In the genomic region with DNA sequence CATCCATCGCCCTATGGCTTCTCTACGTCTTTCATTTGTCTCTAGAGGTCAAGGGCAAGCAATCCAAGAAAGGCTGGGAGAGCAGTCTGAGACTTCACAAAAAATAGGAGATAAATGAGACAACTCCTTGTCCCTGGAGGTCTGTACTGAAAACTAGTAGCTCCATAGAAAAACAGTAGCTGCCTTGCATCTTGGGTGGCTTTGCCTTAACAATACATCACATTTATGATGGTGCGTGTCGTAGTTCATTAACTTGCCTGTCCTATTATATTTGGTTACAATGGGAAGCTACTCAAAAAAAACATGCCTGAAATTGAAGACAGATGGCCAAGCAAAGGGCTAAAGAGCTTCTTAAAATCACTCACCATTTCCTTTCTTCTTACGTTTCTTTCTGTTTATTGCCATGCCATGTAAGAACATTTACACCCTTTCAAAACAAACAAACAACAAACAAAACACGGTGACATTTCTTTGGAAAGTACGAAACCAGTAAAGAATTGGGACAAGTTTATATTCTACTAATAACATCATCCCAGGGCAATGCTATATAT, we compare ENCODE assay signal across 23 mouse cellular contexts.
"Had no signal": no experiment of that assay in that cellular context is flagged by ENCODE, and none has a peak within 500 bp of the region (broad histone marks: within the 10 kb centered on the region; RNA-seq: fewer than 3 reads in every experiment).

No protein-coding gene starts in this region.

- H3K4me1 ChIP-seq: heart, embryonic 13.5 days; heart, embryonic 15.5 days; hindbrain, embryonic 13.5 days; hindbrain, embryonic 15.5 days; limb, embryonic 15.5 days had no signal

- H3K4me3 ChIP-seq: heart, adult 2 months; heart, embryonic 13.5 days; heart, embryonic 15.5 days; hindbrain, embryonic 13.5 days; hindbrain, embryonic 15.5 days; limb, embryonic 13.5 days; limb, embryonic 15.5 days; liver, embryonic 12.5 days had no signal

- ATAC-seq: forebrain, postnatal 0 days; hindbrain, postnatal 0 days; intestine, embryonic 16.5 days; liver, embryonic 12.5 days had no signal

- H3K27ac ChIP-seq: heart, adult 2 months; heart, embryonic 13.5 days; heart, embryonic 15.5 days; hindbrain, embryonic 13.5 days; hindbrain, embryonic 15.5 days; hindbrain, postnatal 0 days; limb, embryonic 13.5 days; limb, embryonic 15.5 days; liver, embryonic 12.5 days had no signal

- H3K9me3 ChIP-seq: heart, embryonic 13.5 days; heart, embryonic 15.5 days; hindbrain, embryonic 13.5 days; hindbrain, embryonic 15.5 days; limb, embryonic 13.5 days; limb, embryonic 15.5 days; liver, embryonic 12.5 days had no signal

- H3K27me3 ChIP-seq: heart, embryonic 13.5 days; heart, embryonic 15.5 days; hindbrain, embryonic 13.5 days; hindbrain, embryonic 15.5 days; limb, embryonic 15.5 days; liver, embryonic 12.5 days had no signal

- H3K4me2 ChIP-seq: heart, embryonic 11.5 days; heart, embryonic 13.5 days; heart, embryonic 15.5 days; hindbrain, embryonic 13.5 days; hindbrain, embryonic 15.5 days; limb, embryonic 13.5 days; limb, embryonic 15.5 days; liver, embryonic 12.5 days had no signal

- H3K9ac ChIP-seq: forebrain, postnatal 0 days; heart, embryonic 13.5 days; heart, embryonic 15.5 days; hindbrain, embryonic 13.5 days; hindbrain, embryonic 15.5 days; limb, embryonic 13.5 days; limb, embryonic 15.5 days; liver, embryonic 12.5 days had no signal

- H3K36me3 ChIP-seq: heart, embryonic 13.5 days; heart, embryonic 15.5 days; hindbrain, embryonic 13.5 days; hindbrain, embryonic 15.5 days; limb, embryonic 13.5 days; limb, embryonic 15.5 days; liver, embryonic 12.5 days had no signal

- DNase-seq: forebrain, postnatal 0 days; gastrocnemius, postnatal 14 days; gastrocnemius, postnatal 36 days; heart, adult 11 months; heart, adult 2 months; heart, postnatal 14 days; heart, postnatal 36 days; kidney, adult 11 months; kidney, adult 9 months; kidney, postnatal 25 days; layer of hippocampus, adult 9-11 months; layer of hippocampus, postnatal 36 days; left cerebral cortex, postnatal 4 days had no signal
